Mouse (Mus musculus) mammary gland, adult 2 months (tissue): Measurements from ENCODE around the gene Rbm10. TPM values are rescaled to one million over a fixed set of nuclear protein-coding genes. Genes with fewer than 3 reads are reported as not detected.

Source experiments
- polyA plus RNA-seq: library from polyadenylated mRNA; depleted of rRNA; stranded (reverse); fragments of >200 nt; gene quantifications from 2 replicates; pipeline ENCODE4 v1.2.3, GENCODE M21; 2012; ENCODE audit warnings: low replicate concordance; rRNA removed

The Rbm10 gene
- 52.1 and 59.6 TPM in 2 replicates for polyA plus RNA-seq

GRCm38 (mm10) chrX:20617176-20617902 lies at the start of gene Rbm10, which contains the start of gene Ndufb11:
Rbm10 (plus strand) TSS chrX:20617503.
Ndufb11 (minus strand) TSS chrX:20617619.

GRCm38 (mm10) chrX:20658026-20658652 lies 40.8 kb downstream of the Rbm10 start, which contains the start of gene Uba1:
Uba1 (plus strand) TSS chrX:20658326.

GRCm38 (mm10) chrX:20687519-20688067 lies 70.3 kb downstream of the Rbm10 start, which contains the start of gene Cdk16:
Cdk16 (plus strand) TSS chrX:20687954.

Other genes starting within 250 kb of the Rbm10 start
- gene Jade3, start 191.8 kb upstream of the Rbm10 start, polyA plus RNA-seq, result 0.22 and 0.98 TPM in 2 replicates
- gene Rgn, start 67.7 kb upstream of the Rbm10 start, polyA plus RNA-seq, result 0.63 TPM in 1 of 2 replicates, not detected in the other
- 129 and 155 TPM in 2 replicates for gene Ndufb11, start 116 bp downstream of the Rbm10 start, polyA plus RNA-seq
- 321 and 361 TPM in 2 replicates for gene Uba1, start 40.8 kb downstream of the Rbm10 start, polyA plus RNA-seq
- 189 and 255 TPM in 2 replicates for gene Cdk16, start 70.5 kb downstream of the Rbm10 start, polyA plus RNA-seq
- 9.8 and 13.5 TPM in 2 replicates for gene Usp11, start 86.4 kb downstream of the Rbm10 start, polyA plus RNA-seq
- gene Araf, start 180.3 kb downstream of the Rbm10 start, polyA plus RNA-seq, result 201 and 218 TPM in 2 replicates